Mouse (Mus musculus) T-cell, adult 66 days (primary cell): ENCODE data around the gene BC004004. TPM values are rescaled to one million over a fixed set of nuclear protein-coding genes. Genes with fewer than 3 reads are reported as not detected.

ENCODE experiments used
- total RNA-seq, 2 experiments: library from RNA; stranded (reverse); gene quantifications; 3 replicates in 1 of 2; 4 replicates in 1 of 2; pipeline ENCODE4 v1.2.4; 2023

The BC004004 gene
- 10 to 100 TPM; 43.4 to 49.2 TPM for total RNA-seq

DNA sequence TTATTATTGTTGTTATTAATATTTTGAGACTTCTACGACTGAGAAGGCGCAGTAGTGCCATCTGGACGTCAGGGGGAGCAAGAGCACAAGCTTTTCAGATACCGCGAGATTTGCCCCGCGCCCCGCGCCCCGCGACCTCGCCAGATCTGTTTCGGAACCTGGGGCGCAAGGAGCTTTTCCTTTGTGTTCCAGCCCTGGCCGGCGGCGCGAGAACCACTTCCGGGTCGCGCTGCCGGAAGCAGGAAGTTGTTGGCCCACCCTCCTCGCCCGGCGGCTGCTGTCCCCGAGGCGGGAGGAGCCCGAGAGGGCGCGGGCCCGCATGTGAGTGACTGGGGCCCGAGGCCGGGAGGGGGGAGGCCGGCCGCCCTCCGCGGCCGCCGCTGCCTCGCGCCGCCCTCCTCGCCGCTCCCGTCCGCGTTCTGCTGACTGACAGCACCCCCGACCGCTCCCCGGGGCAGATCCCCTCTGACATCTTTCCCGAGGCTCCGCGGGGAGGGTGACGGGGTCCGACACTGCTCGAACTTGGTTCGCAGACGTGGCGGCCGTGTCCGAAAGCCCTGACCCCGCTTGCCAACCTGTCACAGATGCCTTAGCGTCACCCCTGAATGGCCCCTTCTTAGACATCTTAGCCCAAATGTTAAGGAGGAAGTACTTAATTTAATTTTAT is at the start of gene BC004004:
BC004004 (plus strand) TSS at position 107 of the 667 bp plus-strand sequence.

DNA sequence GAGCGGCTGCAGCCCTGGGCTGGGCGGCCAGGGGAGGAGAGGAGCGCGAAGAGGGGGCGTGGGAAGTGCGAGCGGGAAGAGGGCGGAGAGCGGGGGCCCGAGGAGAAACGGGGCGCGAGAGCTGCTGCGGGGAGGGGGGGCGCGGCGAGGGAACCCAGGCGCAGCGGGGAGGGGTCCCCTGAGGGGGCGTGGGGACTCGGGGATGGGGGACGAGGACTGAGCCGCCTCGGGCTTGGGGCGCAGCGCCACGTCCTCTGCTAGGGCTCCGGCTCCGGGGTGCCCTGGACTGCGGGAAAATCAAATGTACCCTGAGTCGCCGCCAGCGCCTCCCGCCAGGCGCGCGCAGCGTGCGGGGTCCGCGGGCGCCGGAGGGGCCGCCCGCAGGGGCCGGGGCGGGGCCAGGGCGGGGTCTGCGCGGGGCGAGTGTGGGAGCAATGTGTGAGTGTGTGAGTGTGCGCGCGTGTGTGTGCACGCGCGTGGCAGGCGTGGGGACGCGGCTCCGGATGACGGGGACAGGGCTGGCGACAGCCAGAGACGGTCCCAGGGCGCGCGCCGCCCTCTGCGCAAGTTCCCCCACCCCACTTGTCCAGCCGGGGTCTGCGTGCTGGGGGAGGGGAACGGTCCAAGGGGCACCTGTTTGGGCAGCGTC is 30.7 kb upstream of the BC004004 start, which contains the start of gene Cpne5:
Cpne5 (minus strand) TSS at position 396 of the 649 bp plus-strand sequence.

DNA sequence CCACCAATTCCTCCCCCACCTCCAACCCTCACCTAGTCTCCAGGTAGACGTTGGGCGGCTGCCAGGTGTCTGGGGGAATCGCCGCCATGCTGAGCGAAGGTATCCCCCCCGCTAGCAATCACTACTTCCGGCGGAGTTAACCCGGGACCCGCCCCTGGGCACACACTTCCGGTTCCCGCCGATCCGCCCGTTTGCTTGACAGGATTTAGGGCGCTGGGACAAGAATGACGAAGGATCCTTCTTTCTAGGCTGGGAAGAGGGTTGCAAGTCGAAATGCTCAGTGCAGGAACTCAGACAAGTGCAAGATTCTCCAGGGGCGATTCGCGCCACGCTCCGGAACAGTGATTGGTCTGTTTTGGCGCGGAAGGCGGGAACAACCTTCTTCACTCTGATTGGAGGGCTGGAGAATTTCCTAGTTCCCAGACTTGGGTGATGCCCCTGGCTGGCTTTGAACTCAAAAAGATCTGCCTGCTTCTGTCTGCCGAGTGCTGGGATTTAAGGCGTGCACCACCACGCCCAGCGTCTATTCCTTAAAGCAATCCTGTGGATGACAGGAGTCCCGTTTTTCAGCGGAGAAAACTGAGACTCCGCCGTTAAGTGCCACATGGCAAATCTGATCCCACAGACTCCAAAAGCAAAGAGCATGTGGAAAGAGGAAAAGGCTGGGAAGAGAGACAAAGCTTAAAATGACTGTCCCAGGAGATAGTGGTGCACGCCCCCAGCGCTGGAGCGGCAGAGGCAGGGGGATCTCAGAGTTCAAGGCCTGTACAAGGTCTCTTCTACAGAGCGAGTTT is 4.6 kb upstream of the BC004004 start, which contains the start of gene Ppil1:
Ppil1 (minus strand) TSS at position 347 of the 794 bp plus-strand sequence.

DNA sequence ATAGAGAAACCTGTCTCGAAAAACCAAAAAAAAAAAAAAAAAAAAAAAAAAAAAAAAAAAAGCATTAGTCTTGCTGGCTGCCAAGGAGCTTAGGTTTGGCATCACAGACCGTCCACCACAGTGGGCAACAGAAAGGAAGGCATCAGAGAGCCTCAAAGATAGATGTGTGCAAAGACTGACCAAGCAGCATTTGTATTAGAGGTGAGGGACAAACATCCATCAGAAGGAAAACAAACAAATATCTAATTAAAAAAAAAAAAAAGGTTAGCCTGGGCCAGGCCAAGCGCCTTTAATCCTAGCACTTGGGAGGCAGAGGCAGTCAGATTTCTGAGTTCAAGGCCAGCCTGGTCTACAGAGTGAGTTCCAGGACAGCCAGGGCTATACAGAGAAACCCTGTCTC is 48.8 kb downstream of the BC004004 start, which contains the start of gene Pi16:
Pi16 (plus strand) TSS at position 301 of the 400 bp plus-strand sequence.

DNA sequence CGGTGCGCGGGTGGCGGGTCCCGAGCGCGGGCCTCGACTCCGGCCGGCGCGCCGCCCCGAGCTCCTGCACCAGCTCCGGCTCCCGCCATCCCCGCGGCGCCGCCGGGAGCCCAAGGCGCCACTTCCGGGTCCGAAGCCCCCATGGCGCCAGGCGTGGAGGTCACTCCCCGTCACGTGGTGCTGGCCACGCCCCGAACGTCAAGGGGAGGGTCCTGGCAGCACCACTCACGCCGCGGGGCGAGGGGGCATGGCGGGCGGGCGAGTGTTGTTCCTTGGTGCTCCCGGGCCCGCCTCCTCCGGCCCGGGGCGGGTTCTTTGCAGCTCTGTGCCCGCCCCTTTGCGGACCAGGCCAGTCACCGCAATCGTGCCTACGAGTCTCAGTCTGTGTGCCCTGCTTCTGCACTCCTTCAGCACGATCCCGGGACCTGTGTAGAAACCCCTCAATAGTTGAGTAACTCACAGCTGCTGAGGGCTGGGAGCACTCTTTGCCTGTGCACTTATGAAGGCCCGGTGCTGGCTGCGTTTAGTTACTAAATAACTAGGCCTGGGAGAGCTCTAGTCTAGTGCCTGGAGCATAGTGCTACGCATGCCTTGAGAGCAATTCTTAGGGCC is 79.2 kb downstream of the BC004004 start, which contains the start of gene Mtch1:
Mtch1 (minus strand) TSS at position 290 of the 612 bp plus-strand sequence.

DNA sequence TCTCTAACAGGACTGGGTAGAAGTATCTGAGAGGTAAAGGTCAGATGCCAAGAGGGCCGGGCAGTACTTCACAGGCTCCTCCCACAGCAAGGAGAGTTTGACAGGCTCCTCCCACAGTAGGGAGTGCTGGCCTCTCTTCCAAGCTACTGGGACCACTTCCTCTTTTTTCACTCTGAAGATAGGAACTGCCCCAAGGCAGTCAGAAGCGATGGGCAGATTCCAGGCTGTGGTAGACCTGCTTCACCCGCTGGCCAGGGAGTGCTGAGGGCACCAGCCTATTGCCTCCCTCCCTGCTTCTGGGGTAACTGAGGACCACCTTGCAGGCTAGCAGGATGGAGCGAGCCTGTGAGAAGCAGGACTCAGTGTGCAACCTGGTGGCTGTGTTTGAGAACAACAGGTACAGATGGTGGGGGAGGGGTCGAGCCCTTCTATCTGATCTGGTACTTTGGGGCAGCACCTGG is 92.2 kb downstream of the BC004004 start, which contains the start of gene Fgd2:
Fgd2 (plus strand) TSS at position 154 of the 461 bp plus-strand sequence.

Other genes with a start within 250 kb of the BC004004 start
- gene Srsf3, start 236.2 kb upstream of the BC004004 start, total RNA-seq, result 100 to 1,000 TPM; 451 to 471 TPM
- gene Cdkn1a, start 177.8 kb upstream of the BC004004 start, total RNA-seq, result 1 to 10 TPM; 1.8 to 3.6 TPM
- under 1 TPM; 0.29 to 0.74 TPM for gene Rab44, start 154.6 kb upstream of the BC004004 start, total RNA-seq
- gene Cpne5, start 30.6 kb upstream of the BC004004 start, total RNA-seq, result under 1 TPM; 0.39 to 0.44 TPM
- 10 to 100 TPM; 15.5 to 16.5 TPM for gene Ppil1, start 4.6 kb upstream of the BC004004 start, total RNA-seq
- gene Pi16, start 48.9 kb downstream of the BC004004 start, total RNA-seq, result under 1 TPM; 0.17 to 0.30 TPM
- 10 to 100 TPM; 58.1 to 72.8 TPM for gene Mtch1, start 79.1 kb downstream of the BC004004 start, total RNA-seq
- gene Fgd2, start 92.1 kb downstream of the BC004004 start, total RNA-seq, result 1 to 10 TPM; 2.8 to 7.5 TPM
- gene Pim1, start 222.0 kb downstream of the BC004004 start, total RNA-seq, result 100 to 1,000 TPM; 298 to 311 TPM